Mouse (Mus musculus) embryonic facial prominence, embryonic 14.5 days (tissue): ENCODE data around the gene Zfp384. TPM values are rescaled to one million over a fixed set of nuclear protein-coding genes. Genes with fewer than 3 reads are reported as not detected.

Experiments used
- ATAC-seq: fragments of 200-750 bp; cut with Nextera tagmentation; 2 replicates; pipeline ENCODE4 v1.8.0; 2017; ENCODE audit warnings: low read depth, moderate number of reproducible peaks, moderate TSS enrichment
- DNase-seq: peaks from one replicate; pipeline ENCODE4 v3.0.0-alpha.2; 2015; ENCODE audit warnings: low spot score
- H3K27ac ChIP-seq: fragments of 300-500 bp; sonication (generic); replicated peaks from 2 replicates; pipeline ENCODE4 v1.5.1; 2014; ENCODE audit warnings: low read depth, mild to moderate bottlenecking, low read length, moderate library complexity
- H3K27me3 ChIP-seq: fragments of 300-500 bp; sonication (generic); replicated peaks from 2 replicates; pipeline ENCODE4 v1.6.1; 2014; ENCODE audit warnings: low read length; ENCODE audit not compliant: control insufficient read depth, insufficient read depth
- H3K36me3 ChIP-seq: fragments of 300-500 bp; sonication (generic); 2 replicates; pipeline ENCODE4 v1.6.1; 2014; ENCODE audit warnings: low read length, mixed read lengths; ENCODE audit not compliant: control insufficient read depth, insufficient read depth
- H3K4me1 ChIP-seq: fragments of 300-500 bp; sonication (generic); 2 replicates; pipeline ENCODE4 v1.6.1; 2014; ENCODE audit warnings: antibody characterized with exemption, low read length; ENCODE audit not compliant: control insufficient read depth, insufficient read depth
- H3K4me2 ChIP-seq: fragments of 300-500 bp; sonication (generic); 2 replicates; pipeline ENCODE4 v1.6.1; 2014; ENCODE audit warnings: low read depth, mild to moderate bottlenecking, low read length, moderate library complexity, mixed read lengths
- H3K4me3 ChIP-seq: fragments of 300-500 bp; sonication (generic); 2 replicates; pipeline ENCODE4 v1.5.1; 2014; ENCODE audit warnings: low read depth, mild to moderate bottlenecking, low read length
- H3K9ac ChIP-seq: fragments of 300-500 bp; sonication (generic); 2 replicates; pipeline ENCODE4 v1.6.1; 2014; ENCODE audit warnings: low read depth, mild to moderate bottlenecking, low read length, moderate library complexity, mixed read lengths
- H3K9me3 ChIP-seq: fragments of 300-500 bp; sonication (generic); 2 replicates; pipeline ENCODE4 v1.6.1; 2016; ENCODE audit warnings: low read length; ENCODE audit not compliant: control insufficient read depth
- WGBS: fragments of 180-500 bp; shearing (Covaris S2); extraction: QIAGEN DNeasy Blood & Tissue Kit; methylation state at CpG from one replicate; pipeline ENCODE4 v1.1.7; 2014; 5-methylcytosine and 5-hydroxymethylcytosine counted together
- polyA plus RNA-seq: library from polyadenylated mRNA; unstranded; fragments of >200 nt; fragmentation: Nextera tagmentation; extraction: Ambion mirVana; gene quantifications from 2 replicates; pipeline ENCODE4 v1.2.1, GENCODE M21; 2014

Zfp384 gene
- polyA plus RNA-seq, 1 experiment from 2014 or later, result 10.4 TPM

DNA sequence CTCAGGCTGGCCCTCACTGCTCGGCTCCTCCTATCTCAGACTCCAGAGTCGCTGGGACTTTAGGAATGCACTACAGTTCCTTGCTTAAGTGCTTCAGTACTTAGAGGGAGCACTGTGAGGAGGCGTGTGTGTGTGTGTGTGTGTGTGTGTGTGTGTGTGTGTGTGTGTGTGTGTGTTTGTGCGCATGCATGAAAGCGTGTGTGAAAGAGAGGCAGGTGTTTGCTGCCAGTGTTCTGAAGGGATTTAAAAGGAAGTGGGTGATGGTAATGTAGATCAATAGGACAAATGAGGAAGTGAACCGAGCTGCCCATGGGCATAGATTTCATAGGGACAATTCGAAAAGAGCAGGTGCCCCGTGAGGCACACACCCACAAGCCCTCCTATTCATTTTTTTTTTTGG is 64.9 kb downstream of the Zfp384 start:
- H3K4me2 ChIP-seq, result no peak overlapping the region
- H3K4me1 ChIP-seq, result peaks cover 13% of the 10 kb centered on the region
- no peak for ATAC-seq
- no peaks in the 10 kb centered on the region for H3K9me3 ChIP-seq
- 69% methylated on average over 8 of the region's 8 CpGs for WGBS
- no peak overlapping the region for H3K4me3 ChIP-seq
- no peak overlapping the region for H3K27ac ChIP-seq
- no peaks in the 10 kb centered on the region for H3K27me3 ChIP-seq
- no peak overlapping the region for H3K9ac ChIP-seq
- no peak for DNase-seq
- H3K36me3 ChIP-seq, result no peaks in the 10 kb centered on the region

DNA sequence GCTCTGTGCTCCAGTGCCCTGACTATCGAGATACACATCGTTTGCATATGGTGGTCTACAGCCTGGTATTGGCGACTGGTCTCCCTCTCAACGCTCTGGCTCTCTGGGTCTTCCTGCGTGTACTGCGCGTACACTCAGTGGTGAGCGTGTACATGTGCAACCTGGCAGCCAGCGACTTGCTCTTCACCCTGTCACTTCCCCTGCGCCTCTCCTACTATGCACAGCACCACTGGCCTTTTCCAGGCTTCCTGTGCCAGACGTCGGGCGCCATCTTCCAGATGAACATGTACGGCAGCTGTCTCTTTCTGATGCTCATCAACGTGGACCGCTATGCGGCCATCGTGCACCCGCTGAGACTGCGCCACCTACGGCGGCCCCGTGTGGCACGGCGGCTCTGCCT is 72.4 kb downstream of the Zfp384 start:
- peaks cover 8% of the 10 kb centered on the region; the same call in 1 of the 2 replicates for H3K4me1 ChIP-seq
- H3K9ac ChIP-seq, result peak overlapping the region; percentile 65
- DNase-seq (no peak), ATAC-seq (peak; percentile 15; the same call in 1 of the 2 replicates)
- 23% methylated on average over 24 of the region's 25 CpGs for WGBS
- H3K9me3 ChIP-seq, result no peaks in the 10 kb centered on the region
- H3K4me2 ChIP-seq, result peak overlapping the region; percentile 66
- H3K27ac ChIP-seq, result peak overlapping the region; percentile 77
- H3K4me3 ChIP-seq, result peak overlapping the region; percentile 39
- H3K36me3 ChIP-seq, result no peaks in the 10 kb centered on the region
- no peaks in the 10 kb centered on the region for H3K27me3 ChIP-seq

DNA sequence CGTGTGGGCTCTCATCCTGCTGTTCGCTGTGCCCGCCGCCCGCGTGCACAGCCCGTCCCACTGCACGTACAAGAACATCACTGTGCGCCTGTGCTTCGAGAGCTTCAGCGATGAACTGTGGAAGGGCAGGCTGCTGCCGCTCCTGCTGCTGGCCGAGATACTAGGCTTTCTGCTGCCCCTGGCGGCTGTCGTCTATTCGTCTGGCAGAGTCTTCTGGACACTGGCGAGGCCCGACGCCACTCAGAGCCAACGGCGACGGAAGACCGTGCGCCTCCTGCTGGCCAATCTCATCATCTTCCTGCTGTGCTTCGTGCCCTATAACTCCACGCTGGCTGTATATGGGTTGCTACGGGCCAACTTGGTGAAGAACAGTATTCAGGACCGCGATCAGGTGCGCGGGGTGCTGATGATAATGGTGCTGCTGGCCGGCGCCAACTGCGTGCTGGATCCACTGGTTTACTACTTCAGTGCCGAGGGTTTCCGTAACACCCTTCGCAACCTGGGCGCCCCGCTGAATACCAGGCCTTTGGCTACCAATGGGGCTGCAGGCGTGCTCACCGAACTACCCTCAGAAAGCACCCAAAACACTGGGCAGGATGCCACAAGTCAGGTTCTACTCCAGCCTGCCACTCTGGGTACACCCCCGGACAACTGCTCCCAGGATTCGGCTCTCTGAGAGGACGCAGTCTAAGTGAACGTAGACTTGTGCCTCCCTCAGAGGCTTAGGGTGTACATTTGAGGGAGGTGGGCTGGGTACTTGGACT is 73.0 kb downstream of the Zfp384 start:
- Histone ChIP-seq H3K36me3 (no peaks in the 10 kb centered on the region), H3K4me2 (peak overlapping the region; percentile 66), H3K27ac (peak overlapping the region; percentile 77), H3K27me3 (no peaks in the 10 kb centered on the region), H3K4me3 (peak overlapping the region; percentile 39), H3K9me3 (no peaks in the 10 kb centered on the region), H3K9ac (peak overlapping the region; percentile 65), H3K4me1 (peaks cover 8% of the 10 kb centered on the region; the same call in 1 of the 2 replicates)
- 24% methylated on average over 40 of the region's 45 CpGs for WGBS
- ATAC-seq (peak; percentile 92), DNase-seq (peak; percentile 97)

DNA sequence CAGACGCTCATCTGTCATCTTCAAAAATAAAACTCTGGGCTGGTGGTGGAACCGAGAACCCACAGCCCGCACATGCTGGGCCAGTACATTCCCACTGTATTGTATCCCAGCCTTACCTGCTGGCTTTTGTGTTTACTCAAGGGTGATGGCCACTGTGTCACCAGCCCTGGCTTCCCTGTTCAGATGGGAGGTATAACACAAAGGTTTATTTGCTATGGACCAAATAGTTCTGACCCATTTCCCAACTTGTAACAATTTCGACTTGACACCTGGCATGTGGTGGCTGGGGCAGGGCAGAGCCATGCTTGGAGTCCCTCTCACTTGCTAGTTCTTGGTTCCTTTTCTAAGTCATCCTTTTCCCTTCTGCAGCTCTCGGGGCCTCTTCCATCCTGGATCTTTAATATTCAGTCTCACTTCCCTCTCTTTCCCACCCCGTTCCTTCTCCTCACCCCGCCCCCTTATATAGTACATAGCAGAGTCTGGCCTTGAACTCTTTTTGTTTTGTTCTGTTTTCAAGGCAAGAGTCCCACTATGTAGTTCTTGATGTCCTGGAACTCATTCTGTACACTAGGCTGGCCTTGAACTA is 73.9 kb downstream of the Zfp384 start:
- H3K9me3 ChIP-seq, result no peaks in the 10 kb centered on the region
- ATAC-seq, result no peak
- no peak overlapping the region for H3K9ac ChIP-seq
- no peak overlapping the region for H3K27ac ChIP-seq
- H3K27me3 ChIP-seq, result no peaks in the 10 kb centered on the region
- H3K36me3 ChIP-seq, result no peaks in the 10 kb centered on the region
- WGBS, result 86% methylated on average over 7 of the region's 7 CpGs
- no peak overlapping the region for H3K4me3 ChIP-seq
- H3K4me1 ChIP-seq, result peaks cover 8% of the 10 kb centered on the region; the same call in 1 of the 2 replicates
- H3K4me2 ChIP-seq, result no peak overlapping the region
- no peak for DNase-seq

DNA sequence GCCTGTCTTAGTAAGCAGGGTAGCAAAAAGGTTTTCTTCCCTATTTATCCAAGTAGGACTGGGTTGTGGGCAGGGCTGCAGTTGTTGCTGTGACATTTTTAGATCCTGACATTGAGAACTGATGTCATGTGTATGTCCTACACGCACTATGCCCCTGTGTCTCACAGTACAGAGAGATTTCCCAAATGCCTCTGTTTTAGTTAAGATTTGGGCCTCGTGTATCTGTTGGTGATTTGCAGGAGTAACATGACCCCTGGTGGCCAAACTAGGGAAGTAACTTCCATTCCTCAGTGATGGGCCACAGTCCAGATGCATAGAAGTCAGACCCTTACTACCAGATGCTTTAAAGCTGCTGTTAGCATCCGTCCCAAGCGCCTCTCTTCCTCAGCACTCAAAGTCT is 75.5 kb downstream of the Zfp384 start:
- no peak overlapping the region for H3K27ac ChIP-seq
- no peaks in the 10 kb centered on the region for H3K27me3 ChIP-seq
- peak; percentile 88 for DNase-seq
- ATAC-seq, result peak; percentile 34
- H3K36me3 ChIP-seq, result no peaks in the 10 kb centered on the region
- no peak overlapping the region for H3K9ac ChIP-seq
- H3K4me2 ChIP-seq, result no peak overlapping the region
- 9% methylated on average over 4 of the region's 4 CpGs for WGBS
- no peaks in the 10 kb centered on the region for H3K9me3 ChIP-seq
- H3K4me1 ChIP-seq, result peaks cover 11% of the 10 kb centered on the region
- H3K4me3 ChIP-seq, result no peak overlapping the region

Other genes starting within 250 kb of the Zfp384 start
- gene Eno2, start 239.5 kb upstream of the Zfp384 start, polyA plus RNA-seq, result 10.4 and 11.2 TPM in 2 replicates
- 1.9 and 13.2 TPM in 2 replicates for gene Lrrc23, start 229.4 kb upstream of the Zfp384 start, polyA plus RNA-seq
- 9.1 and 10.0 TPM in 2 replicates for gene Spsb2, start 200.5 kb upstream of the Zfp384 start, polyA plus RNA-seq
- gene Tpi1, start 194.8 kb upstream of the Zfp384 start, polyA plus RNA-seq, result 861 and 874 TPM in 2 replicates
- gene Usp5, start 179.7 kb upstream of the Zfp384 start, polyA plus RNA-seq, result 110 and 131 TPM in 2 replicates
- gene Cdca3, start 179.6 kb upstream of the Zfp384 start, polyA plus RNA-seq, result 107 and 131 TPM in 2 replicates
- 2.9 and 3.5 TPM in 2 replicates for gene Gnb3, start 168.9 kb upstream of the Zfp384 start, polyA plus RNA-seq
- gene P3h3, start 151.4 kb upstream of the Zfp384 start, polyA plus RNA-seq, result 49.5 and 57.0 TPM in 2 replicates
- 0.95 and 1.5 TPM in 2 replicates for gene Gpr162, start 145.2 kb upstream of the Zfp384 start, polyA plus RNA-seq
- 0.07 and 0.25 TPM in 2 replicates for gene Cd4, start 120.9 kb upstream of the Zfp384 start, polyA plus RNA-seq
- gene Lag3, start 97.4 kb upstream of the Zfp384 start, polyA plus RNA-seq, result 1.9 and 2.4 TPM in 2 replicates
- 255 and 263 TPM in 2 replicates for gene Ptms, start 89.0 kb upstream of the Zfp384 start, polyA plus RNA-seq
- gene Mlf2, start 77.8 kb upstream of the Zfp384 start, polyA plus RNA-seq, result 346 and 352 TPM in 2 replicates
- gene Cops7a, start 43.6 kb upstream of the Zfp384 start, polyA plus RNA-seq, result 138 and 141 TPM in 2 replicates
- 5.0 and 7.2 TPM in 2 replicates for gene Pianp, start 12.5 kb upstream of the Zfp384 start, polyA plus RNA-seq
- gene Ing4, start 30.6 kb downstream of the Zfp384 start, polyA plus RNA-seq, result 99.0 and 112 TPM in 2 replicates
- gene Acrbp, start 40.5 kb downstream of the Zfp384 start, polyA plus RNA-seq, result 8.3 and 9.9 TPM in 2 replicates
- gene Lpar5, start 58.8 kb downstream of the Zfp384 start, polyA plus RNA-seq, result 1.1 and 1.4 TPM in 2 replicates
- 70.1 and 73.5 TPM in 2 replicates for gene Chd4, start 86.8 kb downstream of the Zfp384 start, polyA plus RNA-seq
- 56.4 and 60.4 TPM in 2 replicates for gene Nop2, start 122.8 kb downstream of the Zfp384 start, polyA plus RNA-seq
- gene Iffo1, start 136.1 kb downstream of the Zfp384 start, polyA plus RNA-seq, result 37.9 and 43.7 TPM in 2 replicates
- 1,831 and 1,850 TPM in 2 replicates for gene Gapdh, start 157.3 kb downstream of the Zfp384 start, polyA plus RNA-seq
- gene Ncapd2, start 182.6 kb downstream of the Zfp384 start, polyA plus RNA-seq, result 76.7 and 90.8 TPM in 2 replicates
- 198 and 205 TPM in 2 replicates for gene Mrpl51, start 182.7 kb downstream of the Zfp384 start, polyA plus RNA-seq
- 2.4 and 2.7 TPM in 2 replicates for gene Vamp1, start 206.4 kb downstream of the Zfp384 start, polyA plus RNA-seq
- gene Tapbpl, start 222.7 kb downstream of the Zfp384 start, polyA plus RNA-seq, result 3.4 and 3.6 TPM in 2 replicates
- 1.1 and 2.9 TPM in 2 replicates for gene Cd27, start 227.9 kb downstream of the Zfp384 start, polyA plus RNA-seq